Mouse (Mus musculus) liver, embryonic 16.5 days (tissue): Measurements from ENCODE around the gene Ndufs2. TPM values are rescaled to one million over a fixed set of nuclear protein-coding genes. Genes with fewer than 3 reads are reported as not detected.

Experiments
- ATAC-seq: fragments of 200-750 bp; cut with Nextera tagmentation; 2 replicates; pipeline ENCODE4 v1.8.0; 2017; ENCODE audit warnings: low read depth, mild to moderate bottlenecking, moderate number of reproducible peaks, moderate library complexity
- H3K27ac ChIP-seq: fragments of 300-500 bp; sonication (generic); 2 replicates; pipeline ENCODE4 v1.5.1; 2014; ENCODE audit warnings: mild to moderate bottlenecking, low read length
- H3K27me3 ChIP-seq: fragments of 300-500 bp; sonication (generic); 2 replicates; pipeline ENCODE4 v1.6.1; 2014; ENCODE audit warnings: low read depth, low read length, mixed read lengths; ENCODE audit not compliant: control insufficient read depth, insufficient read depth
- H3K36me3 ChIP-seq: fragments of 300-500 bp; sonication (generic); 2 replicates; pipeline ENCODE4 v1.6.1; 2014; ENCODE audit warnings: mild to moderate bottlenecking; ENCODE audit not compliant: control insufficient read depth, insufficient read depth
- H3K4me1 ChIP-seq: fragments of 300-500 bp; sonication (generic); 2 replicates; pipeline ENCODE4 v1.6.1; 2014; ENCODE audit warnings: low read depth, low read length, mixed read lengths; ENCODE audit not compliant: control insufficient read depth
- H3K4me2 ChIP-seq: fragments of 300-500 bp; sonication (generic); 2 replicates; pipeline ENCODE4 v1.6.1; 2014; ENCODE audit warnings: low read depth, low read length, mixed read lengths
- H3K4me3 ChIP-seq: fragments of 300-500 bp; sonication (generic); 2 replicates; pipeline ENCODE4 v1.5.1; 2014; ENCODE audit warnings: low read depth, mild to moderate bottlenecking, low read length
- H3K9ac ChIP-seq: fragments of 300-500 bp; sonication (generic); 2 replicates; pipeline ENCODE4 v1.6.1; 2014; ENCODE audit warnings: low read depth, low read length
- H3K9me3 ChIP-seq: fragments of 300-500 bp; sonication (generic); replicated peaks from 2 replicates; pipeline ENCODE4 v1.6.1; 2016; ENCODE audit warnings: low read length; ENCODE audit not compliant: control insufficient read depth
- WGBS: fragments of 180-500 bp; shearing (Covaris S2); extraction: QIAGEN DNeasy Blood & Tissue Kit; methylation state at CpG from one replicate; pipeline ENCODE4 v1.1.7; 2014; ENCODE audit not compliant: insufficient replicate concordance; 5-methylcytosine and 5-hydroxymethylcytosine counted together
- polyA plus RNA-seq: library from polyadenylated mRNA; unstranded; fragments of >200 nt; fragmentation: Nextera tagmentation; extraction: Ambion mirVana; gene quantifications from 2 replicates; pipeline ENCODE4 v1.2.1, GENCODE M21; 2015

Gene Ndufs2
- polyA plus RNA-seq, 1 experiment from 2014 or later: 138 TPM

- Histone ChIP-seq H3K4me3 (no peak overlapping the region), H3K36me3 (no peaks in the 10 kb centered on the region), H3K27me3 (peaks cover 39% of the 10 kb centered on the region), H3K4me2 (no peak overlapping the region), H3K9ac (no peak overlapping the region), H3K27ac (no peak overlapping the region), H3K9me3 (no peaks in the 10 kb centered on the region), H3K4me1 (no peaks in the 10 kb centered on the region)
- no peak for ATAC-seq
- WGBS: 89% methylated on average over 9 of the region's 9 CpGs
Observed at GRCm38 (mm10) chr1:171190832-171191231, 60.4 kb downstream of the Ndufs2 start.

DNA sequence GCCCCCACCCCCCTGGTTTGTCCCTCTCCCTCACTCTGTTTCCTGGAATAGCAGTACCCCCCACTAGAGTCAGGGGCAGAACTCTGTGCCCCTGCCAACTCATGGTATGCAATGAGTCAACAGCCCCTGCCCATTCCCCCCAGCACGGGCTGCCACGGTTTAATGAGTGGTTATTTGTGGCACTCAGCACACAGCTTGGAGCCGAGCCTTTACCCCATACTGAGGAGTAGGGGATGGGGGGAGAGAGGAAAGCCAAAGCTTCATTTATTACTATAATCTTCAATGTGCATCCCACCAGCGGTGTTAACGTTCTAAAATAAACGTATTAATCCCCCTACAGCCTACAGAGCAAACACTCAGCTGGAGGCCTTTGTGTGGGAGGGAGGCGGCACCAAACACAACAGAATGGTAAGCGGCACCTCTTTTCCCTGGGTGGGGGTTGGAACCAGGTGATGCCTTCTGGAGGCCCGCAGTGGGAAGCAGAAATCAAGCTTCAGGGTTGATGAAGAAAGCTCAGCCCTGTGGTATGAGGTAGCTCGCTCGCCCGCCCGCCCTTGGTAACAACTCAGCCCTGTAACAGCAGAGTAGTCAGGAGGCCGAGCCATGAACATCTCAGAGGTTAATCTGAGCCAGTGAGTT lies 61.6 kb downstream of the Ndufs2 start:
- Histone ChIP-seq H3K4me2 (no peak overlapping the region), H3K27me3 (peaks cover 26% of the 10 kb centered on the region), H3K9me3 (no peaks in the 10 kb centered on the region), H3K9ac (no peak overlapping the region), H3K4me3 (no peak overlapping the region), H3K36me3 (no peaks in the 10 kb centered on the region), H3K4me1 (no peaks in the 10 kb centered on the region), H3K27ac (no peak overlapping the region)
- 59% methylated on average over 14 of the region's 14 CpGs for WGBS
- ATAC-seq: no peak

DNA sequence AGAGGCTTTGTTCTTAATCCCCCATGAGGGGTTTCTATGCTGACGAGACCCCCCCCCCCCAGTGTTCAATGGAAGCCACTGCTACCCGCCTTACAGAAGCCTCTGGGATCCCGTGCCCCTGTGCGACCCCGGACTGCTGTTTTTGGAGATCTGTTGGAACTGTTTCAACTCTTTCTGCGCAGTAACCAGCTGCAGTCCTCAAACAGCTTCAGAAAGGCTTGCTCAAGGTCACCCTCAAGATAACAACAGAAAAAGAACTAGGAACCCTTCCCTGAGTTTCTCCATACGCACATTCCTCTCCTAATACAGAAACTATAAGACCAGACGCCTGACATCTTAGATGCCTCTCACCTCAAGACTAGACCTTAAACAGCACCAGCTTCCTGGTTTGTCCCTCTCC lies 62.1 kb downstream of the Ndufs2 start:
- H3K9ac ChIP-seq: no peak overlapping the region
- 42% methylated on average over 8 of the region's 8 CpGs for WGBS
- no peak for ATAC-seq

GRCm38 (mm10) chr1:171187851-171188700 lies 63.1 kb downstream of the Ndufs2 start:
- 31% methylated on average over 13 of the region's 13 CpGs for WGBS
- ATAC-seq: no peak
- Histone ChIP-seq H3K27ac (no peak overlapping the region), H3K4me2 (no peak overlapping the region), H3K27me3 (peaks cover 11% of the 10 kb centered on the region), H3K36me3 (no peaks in the 10 kb centered on the region), H3K4me1 (no peaks in the 10 kb centered on the region), H3K9ac (no peak overlapping the region), H3K4me3 (no peak overlapping the region), H3K9me3 (no peaks in the 10 kb centered on the region)

More for the DNA sequence above, 62.1 kb downstream of the Ndufs2 start:
- Histone ChIP-seq H3K4me2 (no peak overlapping the region), H3K27me3 (peaks cover 21% of the 10 kb centered on the region), H3K36me3 (no peaks in the 10 kb centered on the region), H3K4me1 (no peaks in the 10 kb centered on the region), H3K27ac (no peak overlapping the region), H3K4me3 (no peak overlapping the region), H3K9me3 (no peaks in the 10 kb centered on the region)

DNA sequence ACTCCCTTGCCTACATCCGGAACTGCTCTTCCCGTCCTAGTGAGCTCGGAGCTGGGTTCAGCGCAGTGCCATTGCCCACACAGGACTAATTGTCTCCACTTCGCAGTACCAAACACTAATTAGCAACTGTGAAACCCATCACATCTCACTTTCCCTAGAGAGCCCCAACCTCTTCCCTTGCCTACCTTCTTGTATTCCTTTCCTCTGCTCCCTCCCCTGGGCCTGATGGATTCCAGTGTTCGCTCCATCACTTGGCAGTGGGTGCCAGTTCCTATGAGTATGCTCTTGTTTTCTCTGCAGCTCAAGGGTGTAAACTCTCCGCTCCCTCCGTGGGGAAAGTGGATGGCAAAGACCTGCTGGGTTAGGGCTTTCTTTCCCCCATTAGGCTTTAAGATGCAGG lies 65.5 kb downstream of the Ndufs2 start:
- Histone ChIP-seq H3K4me2 (no peak overlapping the region), H3K27ac (no peak overlapping the region), H3K4me1 (no peaks in the 10 kb centered on the region), H3K4me3 (no peak overlapping the region), H3K9ac (no peak overlapping the region), H3K9me3 (no peaks in the 10 kb centered on the region), H3K27me3 (no peaks in the 10 kb centered on the region), H3K36me3 (no peaks in the 10 kb centered on the region)
- 71% methylated on average over 8 of the region's 8 CpGs for WGBS
- ATAC-seq: no peak

Other genes with a start within 250 kb of the Ndufs2 start
- gene Fcgr4, start 232.5 kb downstream of the Ndufs2 start, polyA plus RNA-seq: 4.1 and 4.3 TPM in 2 replicates
- 28.6 and 30.3 TPM in 2 replicates for gene Fcgr3, start 186.5 kb downstream of the Ndufs2 start, polyA plus RNA-seq
- 1.8 and 2.1 TPM in 2 replicates for gene Cfap126, start 137.5 kb downstream of the Ndufs2 start, polyA plus RNA-seq
- gene Sdhc, start 100.8 kb downstream of the Ndufs2 start, polyA plus RNA-seq: 137 and 164 TPM in 2 replicates
- 0.04 TPM in 1 of 2 replicates, not detected in the other for gene Mpz, start 100.7 kb downstream of the Ndufs2 start, polyA plus RNA-seq
- gene Pcp4l1, start 55.1 kb downstream of the Ndufs2 start, polyA plus RNA-seq: 2.5 and 2.6 TPM in 2 replicates
- gene Nr1i3, start 37.4 kb downstream of the Ndufs2 start, polyA plus RNA-seq: 2.2 and 2.4 TPM in 2 replicates
- 11.8 and 14.9 TPM in 2 replicates for gene Tomm40l, start 28.9 kb downstream of the Ndufs2 start, polyA plus RNA-seq
- 8,709 and 8,864 TPM in 2 replicates for gene Apoa2, start 26.3 kb downstream of the Ndufs2 start, polyA plus RNA-seq
- gene Fcer1g, start 17.0 kb downstream of the Ndufs2 start, polyA plus RNA-seq: 111 and 128 TPM in 2 replicates
- gene Adamts4, start 967 bp downstream of the Ndufs2 start, polyA plus RNA-seq: 0.48 and 0.64 TPM in 2 replicates
- gene B4galt3, start 18.9 kb upstream of the Ndufs2 start, polyA plus RNA-seq: 22.6 and 23.2 TPM in 2 replicates
- 205 and 206 TPM in 2 replicates for gene Ppox, start 29.8 kb upstream of the Ndufs2 start, polyA plus RNA-seq
- 23.1 and 25.3 TPM in 2 replicates for gene Usp21, start 36.6 kb upstream of the Ndufs2 start, polyA plus RNA-seq
- 40.3 and 45.2 TPM in 2 replicates for gene Ufc1, start 43.6 kb upstream of the Ndufs2 start, polyA plus RNA-seq
- gene Dedd, start 77.8 kb upstream of the Ndufs2 start, polyA plus RNA-seq: 17.5 and 19.7 TPM in 2 replicates
- 38.8 and 39.0 TPM in 2 replicates for gene Nit1, start 94.3 kb upstream of the Ndufs2 start, polyA plus RNA-seq
- 30.9 and 37.8 TPM in 2 replicates for gene Pfdn2, start 94.3 kb upstream of the Ndufs2 start, polyA plus RNA-seq
- 0.20 and 0.28 TPM in 2 replicates for gene Klhdc9, start 109.4 kb upstream of the Ndufs2 start, polyA plus RNA-seq
- 0.09 and 0.13 TPM in 2 replicates for gene Nectin4, start 118.7 kb upstream of the Ndufs2 start, polyA plus RNA-seq
- gene Arhgap30, start 137.6 kb upstream of the Ndufs2 start, polyA plus RNA-seq: 5.3 and 5.8 TPM in 2 replicates
- 15.9 and 19.3 TPM in 2 replicates for gene Usf1, start 159.9 kb upstream of the Ndufs2 start, polyA plus RNA-seq
- 4.6 and 5.3 TPM in 2 replicates for gene Tstd1, start 167.5 kb upstream of the Ndufs2 start, polyA plus RNA-seq
- 33.8 and 34.2 TPM in 2 replicates for gene F11r, start 186.1 kb upstream of the Ndufs2 start, polyA plus RNA-seq